ENCODE assay signal across 33 mouse cellular contexts in genomic region chr10:129623251-129623650, GRCm38 (mm10). TPM values are rescaled to one million over a fixed set of nuclear protein-coding genes. Genes with fewer than 3 reads are reported as not detected.
DNase-seq lines count a peak whose midpoint lies in the region; ATAC-seq and TF ChIP-seq lines count a peak whose summit lies in the region.
"Had no signal": no experiment of that assay in that cellular context is flagged by ENCODE, and none has a peak within 500 bp of the region (broad histone marks: within the 10 kb centered on the region; RNA-seq: fewer than 3 reads in every experiment).

No protein-coding gene starts in this region.

- TF ChIP-seq CTCF in hindbrain, postnatal 0 days (IDR thresholded peaks at IDR 0.05; ENCODE audit: low read depth): no peak
- TF ChIP-seq CTCF in brain, embryonic 14.5 days (IDR thresholded peaks at IDR 0.05; ENCODE audit: borderline replicate concordance, extremely low read depth, insufficient read depth, insufficient read length): no peak

- peak; percentile 49; the same call in 1 of the 2 replicates for ATAC-seq in forebrain, embryonic 16.5 days
- no peak for ATAC-seq in forebrain, embryonic 11.5 days (replicated peaks; ENCODE audit: low FRiP score)
- no peak for ATAC-seq in hindbrain, postnatal 0 days
- ATAC-seq: CD4-positive, CD25-positive, alpha-beta regulatory T cell, adult 4 months; intestine, embryonic 15.5 days had no signal

- TF ChIP-seq POLR2A in brain, embryonic 14.5 days (IDR thresholded peaks at IDR 0.05; ENCODE audit: borderline replicate concordance, extremely low read depth, insufficient read depth, insufficient read length, poor library complexity, severe bottlenecking): no peak

- no peaks in the 10 kb centered on the region for H3K9me3 ChIP-seq in forebrain, embryonic 16.5 days (ENCODE audit: control insufficient read depth, low read length)
- H3K9me3 ChIP-seq in forebrain, embryonic 11.5 days (ENCODE audit: control insufficient read depth, low read length): no peaks in the 10 kb centered on the region
- no peaks in the 10 kb centered on the region for H3K9me3 ChIP-seq in hindbrain, postnatal 0 days (ENCODE audit: low read length)
- H3K9me3 ChIP-seq in hindbrain, embryonic 10.5 days: no peaks in the 10 kb centered on the region
- H3K9me3 ChIP-seq: embryonic facial prominence, embryonic 13.5 days; forebrain, embryonic 10.5 days; hindbrain, embryonic 15.5 days; intestine, embryonic 15.5 days had no signal

- no peaks in the 10 kb centered on the region for H3K36me3 ChIP-seq in forebrain, embryonic 16.5 days (ENCODE audit: control insufficient read depth, insufficient read depth)
- H3K36me3 ChIP-seq in forebrain, embryonic 11.5 days (ENCODE audit: control insufficient read depth, insufficient read depth, low read length): no peaks in the 10 kb centered on the region
- no peaks in the 10 kb centered on the region for H3K36me3 ChIP-seq in hindbrain, postnatal 0 days (ENCODE audit: insufficient read depth, low read length)
- no peaks in the 10 kb centered on the region for H3K36me3 ChIP-seq in hindbrain, embryonic 10.5 days
- H3K36me3 ChIP-seq: embryonic facial prominence, embryonic 13.5 days; forebrain, embryonic 10.5 days; hindbrain, embryonic 15.5 days; intestine, embryonic 15.5 days had no signal

- H3K4me3 ChIP-seq in forebrain, embryonic 16.5 days (replicated peaks; ENCODE audit: low read length): no peak overlapping the region
- H3K4me3 ChIP-seq in forebrain, embryonic 11.5 days (ENCODE audit: low read depth, low read length): no peak overlapping the region
- no peak overlapping the region for H3K4me3 ChIP-seq in hindbrain, postnatal 0 days (ENCODE audit: low read length)
- H3K4me3 ChIP-seq in hindbrain, embryonic 10.5 days: no peak overlapping the region
- H3K4me3 ChIP-seq: embryonic facial prominence, embryonic 13.5 days; forebrain, embryonic 10.5 days; hindbrain, embryonic 15.5 days; intestine, embryonic 15.5 days had no signal

- H3K9ac ChIP-seq in forebrain, embryonic 16.5 days (replicated peaks; ENCODE audit: low read depth, low read length): no peak overlapping the region
- no peak overlapping the region for H3K9ac ChIP-seq in forebrain, embryonic 11.5 days (ENCODE audit: low read length)
- H3K9ac ChIP-seq in hindbrain, postnatal 0 days (replicated peaks; ENCODE audit: low read length): no peak overlapping the region
- H3K9ac ChIP-seq: embryonic facial prominence, embryonic 13.5 days; hindbrain, embryonic 15.5 days; intestine, embryonic 15.5 days had no signal

- no peak overlapping the region for H3K4me2 ChIP-seq in forebrain, embryonic 16.5 days (ENCODE audit: low read length)
- H3K4me2 ChIP-seq in forebrain, embryonic 11.5 days (ENCODE audit: low read depth, low read length, severe bottlenecking): no peak overlapping the region
- H3K4me2 ChIP-seq in hindbrain, postnatal 0 days (ENCODE audit: low read depth, low read length): no peak overlapping the region
- H3K4me2 ChIP-seq: embryonic facial prominence, embryonic 13.5 days; heart, embryonic 11.5 days; hindbrain, embryonic 15.5 days; intestine, embryonic 15.5 days had no signal

- no peaks in the 10 kb centered on the region for H3K4me1 ChIP-seq in forebrain, embryonic 16.5 days (replicated peaks; ENCODE audit: control insufficient read depth, insufficient read depth, low read length)
- H3K4me1 ChIP-seq in forebrain, embryonic 11.5 days (replicated peaks; ENCODE audit: control insufficient read depth, insufficient read depth, low read length): no peaks in the 10 kb centered on the region
- H3K4me1 ChIP-seq in hindbrain, postnatal 0 days (ENCODE audit: insufficient read depth, low read length): no peaks in the 10 kb centered on the region; the same call in 1 of the 2 replicates
- no peaks in the 10 kb centered on the region for H3K4me1 ChIP-seq in hindbrain, embryonic 10.5 days (replicated peaks)
- H3K4me1 ChIP-seq: embryonic facial prominence, embryonic 13.5 days; forebrain, embryonic 10.5 days; hindbrain, embryonic 15.5 days; intestine, embryonic 15.5 days had no signal

- H3K27me3 ChIP-seq in forebrain, embryonic 16.5 days (replicated peaks; ENCODE audit: control insufficient read depth, insufficient read depth, low read length): no peaks in the 10 kb centered on the region
- H3K27me3 ChIP-seq in forebrain, embryonic 11.5 days (ENCODE audit: control insufficient read depth, insufficient read depth, low read length): no peaks in the 10 kb centered on the region
- H3K27me3 ChIP-seq in hindbrain, postnatal 0 days (ENCODE audit: insufficient read depth, low read length): no peaks in the 10 kb centered on the region
- H3K27me3 ChIP-seq in hindbrain, embryonic 10.5 days (ENCODE audit: insufficient read depth, poor library complexity, severe bottlenecking): no peaks in the 10 kb centered on the region
- H3K27me3 ChIP-seq: embryonic facial prominence, embryonic 13.5 days; hindbrain, embryonic 15.5 days; intestine, embryonic 15.5 days had no signal

- no peak for DNase-seq in forebrain, embryonic 11.5 days (ENCODE audit: low spot score)
- peak; percentile 35 for DNase-seq in hindbrain, postnatal 0 days (ENCODE audit: low spot score)
- DNase-seq in hindbrain, embryonic 10.5 days (ENCODE audit: low spot score): no peak
- DNase-seq in brain, adult 2 months (ENCODE audit: low read depth, low spot score): peak; percentile 1
- peak; percentile 64 for DNase-seq in brain, embryonic 14.5 days (ENCODE audit: low read depth)
- DNase-seq in layer of hippocampus, adult 9-11 months: no peak
- DNase-seq in adipocyte (ENCODE audit: low spot score): no peak
- DNase-seq: adrenal gland, adult 8-10 months; adrenal gland, postnatal 25 days; cerebellum, adult 11 months; cerebellum, adult 2 months; cerebellum, adult 9-11 months; cerebellum, postnatal 25 days; gastrocnemius, postnatal 10 days; gastrocnemius, postnatal 36 days; kidney, adult 11 months had no signal

- H3K27ac ChIP-seq in forebrain, embryonic 16.5 days (ENCODE audit: low read length): no peak overlapping the region
- no peak overlapping the region for H3K27ac ChIP-seq in forebrain, embryonic 11.5 days (ENCODE audit: low read depth, low read length)
- H3K27ac ChIP-seq in hindbrain, postnatal 0 days: no peak overlapping the region
- H3K27ac ChIP-seq in hindbrain, embryonic 10.5 days: no peak overlapping the region
- H3K27ac ChIP-seq: embryonic facial prominence, embryonic 13.5 days; forebrain, embryonic 10.5 days; hindbrain, embryonic 15.5 days; intestine, embryonic 15.5 days had no signal

RNA-seq across cellular contexts. Expression of gene Olfr798, which starts 4.5 kb away (rescaled TPM):
- polyA plus RNA-seq in forebrain, embryonic 16.5 days (2015; fragmentation: Nextera tagmentation; extraction: Ambion mirVana): not detected in 2 replicates
- polyA plus RNA-seq in forebrain, embryonic 11.5 days (2014; fragmentation: Nextera tagmentation; extraction: Ambion mirVana): not detected in 2 replicates
- not detected in 2 replicates for total RNA-seq in hindbrain, postnatal 0 days (2014; rRNA removed)
- not detected in 2 replicates for polyA plus RNA-seq in hindbrain, postnatal 0 days (2015; fragmentation: Nextera tagmentation; extraction: Ambion mirVana)
- not detected in 2 replicates for polyA plus RNA-seq in hindbrain, embryonic 10.5 days (2016; fragmentation: Nextera tagmentation; extraction: Ambion mirVana)
- not detected in 2 replicates for polyA plus RNA-seq in brain, embryonic 14.5 days (2012; rRNA removed)
- total RNA-seq: adrenal gland, adult 8-10 months; adrenal gland, postnatal 25 days; common myeloid progenitor, adult 5-6 weeks; gastrocnemius, adult 18-20 months; gastrocnemius, postnatal 10 days; gastrocnemius, postnatal 36 days; granulocyte monocyte progenitor cell, adult 5-6 weeks; heart, adult 8-10 months; heart, postnatal 25 days; hematopoietic stem cell, adult 5-6 weeks; MEL had no signal
- polyA plus RNA-seq: C2C12; CD4-positive, CD25-positive, alpha-beta regulatory T cell, adult 4 months; cerebellum, adult 2 months; embryonic facial prominence, embryonic 13.5 days; forebrain, embryonic 10.5 days; heart, embryonic 11.5 days; heart, embryonic 14.5 days; heart, postnatal 0 days; hindbrain, embryonic 15.5 days; intestine, embryonic 15.5 days had no signal

RNA-seq across cellular contexts. Expression of gene Olfr796, which starts 10.9 kb away (rescaled TPM):
- not detected in 2 replicates for polyA plus RNA-seq in forebrain, embryonic 16.5 days (2015; fragmentation: Nextera tagmentation; extraction: Ambion mirVana)
- polyA plus RNA-seq in forebrain, embryonic 11.5 days (2014; fragmentation: Nextera tagmentation; extraction: Ambion mirVana): not detected in 2 replicates
- total RNA-seq in hindbrain, postnatal 0 days (2014; rRNA removed): not detected in 2 replicates
- not detected in 2 replicates for polyA plus RNA-seq in hindbrain, postnatal 0 days (2015; fragmentation: Nextera tagmentation; extraction: Ambion mirVana)
- not detected in 2 replicates for polyA plus RNA-seq in hindbrain, embryonic 10.5 days (2016; fragmentation: Nextera tagmentation; extraction: Ambion mirVana)
- polyA plus RNA-seq in brain, embryonic 14.5 days (2012; rRNA removed): not detected in 2 replicates
- total RNA-seq: adrenal gland, adult 8-10 months; adrenal gland, postnatal 25 days; common myeloid progenitor, adult 5-6 weeks; gastrocnemius, adult 18-20 months; gastrocnemius, postnatal 10 days; gastrocnemius, postnatal 36 days; granulocyte monocyte progenitor cell, adult 5-6 weeks; heart, adult 8-10 months; heart, postnatal 25 days; hematopoietic stem cell, adult 5-6 weeks; MEL had no signal
- polyA plus RNA-seq: C2C12; CD4-positive, CD25-positive, alpha-beta regulatory T cell, adult 4 months; cerebellum, adult 2 months; embryonic facial prominence, embryonic 13.5 days; forebrain, embryonic 10.5 days; heart, embryonic 11.5 days; heart, embryonic 14.5 days; heart, postnatal 0 days; hindbrain, embryonic 15.5 days; intestine, embryonic 15.5 days had no signal

RNA-seq across cellular contexts. Expression of gene Olfr799, which starts 14.0 kb away (rescaled TPM):
- polyA plus RNA-seq in forebrain, embryonic 16.5 days (2015; fragmentation: Nextera tagmentation; extraction: Ambion mirVana): not detected in 2 replicates
- not detected in 2 replicates for polyA plus RNA-seq in forebrain, embryonic 11.5 days (2014; fragmentation: Nextera tagmentation; extraction: Ambion mirVana)
- total RNA-seq in hindbrain, postnatal 0 days (2014; rRNA removed): not detected in 2 replicates
- not detected in 2 replicates for polyA plus RNA-seq in hindbrain, postnatal 0 days (2015; fragmentation: Nextera tagmentation; extraction: Ambion mirVana)
- not detected in 2 replicates for polyA plus RNA-seq in hindbrain, embryonic 10.5 days (2016; fragmentation: Nextera tagmentation; extraction: Ambion mirVana)
- polyA plus RNA-seq in brain, embryonic 14.5 days (2012; rRNA removed): not detected in 2 replicates
- total RNA-seq: adrenal gland, adult 8-10 months; adrenal gland, postnatal 25 days; common myeloid progenitor, adult 5-6 weeks; gastrocnemius, adult 18-20 months; gastrocnemius, postnatal 10 days; gastrocnemius, postnatal 36 days; granulocyte monocyte progenitor cell, adult 5-6 weeks; heart, adult 8-10 months; heart, postnatal 25 days; hematopoietic stem cell, adult 5-6 weeks; MEL had no signal
- polyA plus RNA-seq: C2C12; CD4-positive, CD25-positive, alpha-beta regulatory T cell, adult 4 months; cerebellum, adult 2 months; embryonic facial prominence, embryonic 13.5 days; forebrain, embryonic 10.5 days; heart, embryonic 11.5 days; heart, embryonic 14.5 days; heart, postnatal 0 days; hindbrain, embryonic 15.5 days; intestine, embryonic 15.5 days had no signal

RNA-seq across cellular contexts. Expression of gene Olfr800, which starts 34.2 kb away (rescaled TPM):
- not detected in 2 replicates for polyA plus RNA-seq in forebrain, embryonic 16.5 days (2015; fragmentation: Nextera tagmentation; extraction: Ambion mirVana)
- not detected in 2 replicates for polyA plus RNA-seq in forebrain, embryonic 11.5 days (2014; fragmentation: Nextera tagmentation; extraction: Ambion mirVana)
- not detected in 2 replicates for total RNA-seq in hindbrain, postnatal 0 days (2014; rRNA removed)
- polyA plus RNA-seq in hindbrain, postnatal 0 days (2015; fragmentation: Nextera tagmentation; extraction: Ambion mirVana): not detected in 2 replicates
- polyA plus RNA-seq in hindbrain, embryonic 10.5 days (2016; fragmentation: Nextera tagmentation; extraction: Ambion mirVana): not detected in 2 replicates
- polyA plus RNA-seq in brain, embryonic 14.5 days (2012; rRNA removed): not detected in 2 replicates
- total RNA-seq: adrenal gland, adult 8-10 months; adrenal gland, postnatal 25 days; common myeloid progenitor, adult 5-6 weeks; gastrocnemius, adult 18-20 months; gastrocnemius, postnatal 10 days; gastrocnemius, postnatal 36 days; granulocyte monocyte progenitor cell, adult 5-6 weeks; heart, adult 8-10 months; heart, postnatal 25 days; MEL had no signal
- polyA plus RNA-seq: C2C12; CD4-positive, CD25-positive, alpha-beta regulatory T cell, adult 4 months; cerebellum, adult 2 months; embryonic facial prominence, embryonic 13.5 days; forebrain, embryonic 10.5 days; heart, embryonic 11.5 days; heart, embryonic 14.5 days; heart, postnatal 0 days; hindbrain, embryonic 15.5 days; intestine, embryonic 15.5 days had no signal

RNA-seq across cellular contexts. Expression of gene Olfr801, which starts 50.4 kb away (rescaled TPM):
- polyA plus RNA-seq in forebrain, embryonic 16.5 days (2015; fragmentation: Nextera tagmentation; extraction: Ambion mirVana): not detected in 2 replicates
- not detected in 2 replicates for polyA plus RNA-seq in forebrain, embryonic 11.5 days (2014; fragmentation: Nextera tagmentation; extraction: Ambion mirVana)
- total RNA-seq in hindbrain, postnatal 0 days (2014; rRNA removed): not detected in 2 replicates
- polyA plus RNA-seq in hindbrain, postnatal 0 days (2015; fragmentation: Nextera tagmentation; extraction: Ambion mirVana): not detected in 2 replicates
- not detected in 2 replicates for polyA plus RNA-seq in hindbrain, embryonic 10.5 days (2016; fragmentation: Nextera tagmentation; extraction: Ambion mirVana)
- polyA plus RNA-seq in brain, embryonic 14.5 days (2012; rRNA removed): not detected in 2 replicates
- total RNA-seq: adrenal gland, adult 8-10 months; adrenal gland, postnatal 25 days; common myeloid progenitor, adult 5-6 weeks; gastrocnemius, adult 18-20 months; gastrocnemius, postnatal 10 days; gastrocnemius, postnatal 36 days; granulocyte monocyte progenitor cell, adult 5-6 weeks; heart, adult 8-10 months; heart, postnatal 25 days; hematopoietic stem cell, adult 5-6 weeks; MEL had no signal
- polyA plus RNA-seq: C2C12; CD4-positive, CD25-positive, alpha-beta regulatory T cell, adult 4 months; cerebellum, adult 2 months; embryonic facial prominence, embryonic 13.5 days; forebrain, embryonic 10.5 days; heart, embryonic 11.5 days; heart, embryonic 14.5 days; heart, postnatal 0 days; hindbrain, embryonic 15.5 days; intestine, embryonic 15.5 days had no signal

Comparison
In these comparisons a context has a peak if more than half of its experiments do, and no peak if none do; other contexts are left out.
1. DNase-seq: peak in hindbrain, postnatal 0 days (single experiment), brain, adult 2 months (single experiment) and brain, embryonic 14.5 days (single experiment); none in forebrain, embryonic 11.5 days (single experiment), hindbrain, embryonic 10.5 days (single experiment), layer of hippocampus, adult 9-11 months (single experiment) and adipocyte (single experiment).